Mouse (Mus musculus): ENCODE data around the gene Palm2.

- TF ChIP-seq CTCF (IDR thresholded peaks at IDR 0.05; ENCODE audit: extremely low read depth, insufficient read depth, insufficient read length, insufficient replicate concordance) (no peak), POLR2A (IDR thresholded peaks at IDR 0.05; ENCODE audit: low read depth, low read length) (no peak)
Observed at GRCm38 (mm10) chr4:57574181-57574580, 140.1 kb downstream of the Palm2 start.

Data from spleen, adult 2 months (tissue).